Mouse (Mus musculus): ENCODE data around the gene Gtf2f2. TPM values are rescaled to one million over a fixed set of nuclear protein-coding genes. Genes with fewer than 3 reads are reported as not detected.
A peak's percentile ranks its signal among the peaks of the same experiment; 100 is the strongest.

The Gtf2f2 gene
- polyA plus RNA-seq, 1 experiment from 2014 or later, result 49.6 TPM

GRCm38 (mm10) chr14:75906931-75907330 lies 103.7 kb downstream of the Gtf2f2 start:
- Histone ChIP-seq H3K9me3 (ENCODE audit: control insufficient read depth, low read length) (no peaks in the 10 kb centered on the region), H3K36me3 (ENCODE audit: control insufficient read depth, insufficient read depth) (peaks cover 4% of the 10 kb centered on the region; the same call in 1 of the 2 replicates), H3K27me3 (replicated peaks; ENCODE audit: control insufficient read depth, insufficient read depth, low read length) (no peaks in the 10 kb centered on the region), H3K4me3 (replicated peaks; ENCODE audit: low read length) (no peak overlapping the region), H3K4me2 (ENCODE audit: low read length) (no peak overlapping the region), H3K4me1 (replicated peaks; ENCODE audit: control insufficient read depth, insufficient read depth, low read length) (no peaks in the 10 kb centered on the region), H3K27ac (ENCODE audit: low read length) (no peak overlapping the region), H3K9ac (replicated peaks; ENCODE audit: low read depth, low read length) (no peak overlapping the region)
- ATAC-seq, result no peak
- WGBS, result 77% methylated on average over 8 of the region's 8 CpGs

- H3K4me3 ChIP-seq (replicated peaks; ENCODE audit: low read length), result no peak overlapping the region
- H3K27ac ChIP-seq (ENCODE audit: low read length), result no peak overlapping the region
- H3K9ac ChIP-seq (replicated peaks; ENCODE audit: low read depth, low read length), result no peak overlapping the region
- no peaks in the 10 kb centered on the region for H3K9me3 ChIP-seq (ENCODE audit: control insufficient read depth, low read length)
- no peaks in the 10 kb centered on the region for H3K27me3 ChIP-seq (replicated peaks; ENCODE audit: control insufficient read depth, insufficient read depth, low read length)
- no peak for ATAC-seq
- H3K4me2 ChIP-seq (ENCODE audit: low read length), result no peak overlapping the region
- H3K36me3 ChIP-seq (ENCODE audit: control insufficient read depth, insufficient read depth), result peaks cover 4% of the 10 kb centered on the region; the same call in 1 of the 2 replicates
- 97% methylated on average over 3 of the region's 3 CpGs for WGBS
- peaks cover 11% of the 10 kb centered on the region for H3K4me1 ChIP-seq (replicated peaks; ENCODE audit: control insufficient read depth, insufficient read depth, low read length)
These were observed 105.7 kb downstream of the Gtf2f2 start for GRCm38 (mm10) chr14:75904972-75905371.

- Histone ChIP-seq H3K4me3 (replicated peaks; ENCODE audit: low read length) (no peak overlapping the region), H3K27me3 (replicated peaks; ENCODE audit: control insufficient read depth, insufficient read depth, low read length) (no peaks in the 10 kb centered on the region), H3K36me3 (ENCODE audit: control insufficient read depth, insufficient read depth) (peaks cover 4% of the 10 kb centered on the region; the same call in 1 of the 2 replicates), H3K27ac (ENCODE audit: low read length) (no peak overlapping the region), H3K4me2 (ENCODE audit: low read length) (no peak overlapping the region), H3K9me3 (ENCODE audit: control insufficient read depth, low read length) (no peaks in the 10 kb centered on the region), H3K9ac (replicated peaks; ENCODE audit: low read depth, low read length) (no peak overlapping the region), H3K4me1 (replicated peaks; ENCODE audit: control insufficient read depth, insufficient read depth, low read length) (peaks cover 14% of the 10 kb centered on the region)
- no peak for ATAC-seq
- 92% methylated on average over 3 of the region's 3 CpGs for WGBS
These were observed 107.5 kb downstream of the Gtf2f2 start for GRCm38 (mm10) chr14:75903131-75903530.

- Histone ChIP-seq H3K4me1 (replicated peaks; ENCODE audit: control insufficient read depth, insufficient read depth, low read length) (peaks cover 14% of the 10 kb centered on the region), H3K4me2 (ENCODE audit: low read length) (no peak overlapping the region), H3K9ac (replicated peaks; ENCODE audit: low read depth, low read length) (no peak overlapping the region), H3K27ac (ENCODE audit: low read length) (no peak overlapping the region), H3K9me3 (ENCODE audit: control insufficient read depth, low read length) (no peaks in the 10 kb centered on the region), H3K4me3 (replicated peaks; ENCODE audit: low read length) (no peak overlapping the region), H3K27me3 (replicated peaks; ENCODE audit: control insufficient read depth, insufficient read depth, low read length) (no peaks in the 10 kb centered on the region), H3K36me3 (ENCODE audit: control insufficient read depth, insufficient read depth) (peaks cover 4% of the 10 kb centered on the region; the same call in 1 of the 2 replicates)
- WGBS, result 90% methylated on average over 2 of the region's 2 CpGs
- ATAC-seq, result no peak
These were observed 108.7 kb downstream of the Gtf2f2 start for GRCm38 (mm10) chr14:75902013-75902412.

DNA sequence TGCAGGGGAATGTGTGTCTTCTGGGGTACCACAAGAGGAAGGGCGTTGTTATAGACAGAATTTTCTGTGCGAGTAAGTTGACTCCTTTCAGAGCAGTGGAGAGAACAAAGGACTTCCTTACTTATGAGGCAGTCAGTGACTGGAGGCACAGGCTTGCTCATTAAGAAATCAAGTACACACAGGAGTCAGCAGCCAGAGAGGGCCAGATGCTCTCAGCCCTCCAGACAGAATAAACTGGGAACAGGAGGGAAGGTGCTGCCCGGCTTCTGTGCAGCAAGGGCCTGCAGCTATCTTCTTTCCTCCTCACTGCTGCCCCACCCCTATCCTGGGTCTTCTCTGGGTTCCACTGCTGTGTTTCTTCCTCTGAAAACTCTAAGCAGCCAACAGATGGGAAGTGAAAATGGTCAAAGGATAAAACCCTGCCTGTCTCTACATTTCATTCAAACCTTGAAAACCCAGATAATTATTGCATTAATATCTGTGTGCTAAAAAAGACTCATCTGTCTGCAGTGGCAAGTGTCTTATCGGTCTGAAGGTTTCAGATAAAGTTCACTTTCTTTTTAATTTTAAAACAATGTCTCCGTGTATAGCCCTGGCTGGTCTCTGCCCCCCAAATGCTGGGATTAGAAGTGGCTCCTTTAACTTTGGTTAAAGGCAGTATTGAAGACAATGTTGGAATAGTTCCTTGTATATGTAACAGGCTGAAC lies 109.7 kb downstream of the Gtf2f2 start:
- no peaks in the 10 kb centered on the region for H3K9me3 ChIP-seq (ENCODE audit: control insufficient read depth, low read length)
- peaks cover 14% of the 10 kb centered on the region for H3K4me1 ChIP-seq (replicated peaks; ENCODE audit: control insufficient read depth, insufficient read depth, low read length)
- H3K4me2 ChIP-seq (ENCODE audit: low read length), result no peak overlapping the region
- WGBS, result 33% methylated on average over 5 of the region's 5 CpGs
- H3K36me3 ChIP-seq (ENCODE audit: control insufficient read depth, insufficient read depth), result no peaks in the 10 kb centered on the region
- H3K27me3 ChIP-seq (replicated peaks; ENCODE audit: control insufficient read depth, insufficient read depth, low read length), result no peaks in the 10 kb centered on the region
- peak; percentile 88 for ATAC-seq
- peak overlapping the region; percentile 31; the same call in 1 of the 2 replicates for H3K9ac ChIP-seq (replicated peaks; ENCODE audit: low read depth, low read length)
- H3K27ac ChIP-seq (ENCODE audit: low read length), result peak overlapping the region; percentile 91
- H3K4me3 ChIP-seq (replicated peaks; ENCODE audit: low read length), result no peak overlapping the region

DNA sequence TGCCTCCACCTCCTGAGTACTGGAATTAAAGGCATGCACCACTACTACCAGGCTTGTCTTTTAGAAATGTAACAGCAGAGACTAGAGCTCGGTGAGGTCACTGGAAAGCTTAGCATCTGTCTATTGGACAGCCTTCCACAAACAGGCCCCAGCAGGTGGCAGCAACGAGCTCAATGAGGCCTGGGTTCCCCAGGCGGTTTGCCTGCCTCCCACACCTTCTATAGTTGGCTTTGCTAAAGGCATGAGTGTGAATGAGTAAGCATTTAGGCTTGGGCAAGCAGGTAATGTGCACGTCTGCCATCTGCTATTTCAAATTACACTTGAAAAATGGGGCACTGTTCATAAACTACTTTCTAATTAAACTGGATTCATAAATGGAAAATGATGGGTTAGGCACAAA lies 111.1 kb downstream of the Gtf2f2 start:
- no peaks in the 10 kb centered on the region for H3K9me3 ChIP-seq (ENCODE audit: control insufficient read depth, low read length)
- H3K4me2 ChIP-seq (ENCODE audit: low read length), result no peak overlapping the region
- peaks cover 14% of the 10 kb centered on the region for H3K4me1 ChIP-seq (replicated peaks; ENCODE audit: control insufficient read depth, insufficient read depth, low read length)
- no peak overlapping the region for H3K9ac ChIP-seq (replicated peaks; ENCODE audit: low read depth, low read length)
- peak overlapping the region; percentile 91 for H3K27ac ChIP-seq (ENCODE audit: low read length)
- no peaks in the 10 kb centered on the region for H3K36me3 ChIP-seq (ENCODE audit: control insufficient read depth, insufficient read depth)
- WGBS, result 11% methylated on average over 4 of the region's 4 CpGs
- no peaks in the 10 kb centered on the region for H3K27me3 ChIP-seq (replicated peaks; ENCODE audit: control insufficient read depth, insufficient read depth, low read length)
- ATAC-seq, result peak; percentile 76
- H3K4me3 ChIP-seq (replicated peaks; ENCODE audit: low read length), result no peak overlapping the region

DNA sequence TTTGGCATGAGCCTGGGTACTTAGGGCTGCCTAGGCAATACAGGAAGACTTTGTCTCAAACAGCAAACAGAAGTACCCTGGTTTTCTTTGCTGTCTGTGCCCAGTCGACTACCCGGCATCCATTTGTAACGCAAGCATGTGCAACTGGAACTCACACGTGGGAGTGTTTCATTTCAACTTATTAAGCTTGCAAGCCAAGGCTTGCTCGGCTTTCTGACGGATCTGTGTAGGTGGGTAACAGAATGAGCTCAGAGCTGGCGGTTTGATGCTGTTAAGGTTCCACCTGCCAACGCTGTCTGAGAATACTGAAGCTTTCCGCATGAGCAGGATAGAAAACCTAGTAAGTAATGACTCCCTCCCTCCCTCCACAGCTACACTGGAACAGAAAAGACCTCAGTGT lies 118.5 kb downstream of the Gtf2f2 start:
- H3K9ac ChIP-seq (replicated peaks; ENCODE audit: low read depth, low read length), result no peak overlapping the region
- peak; percentile 77 for ATAC-seq
- no peak overlapping the region for H3K4me2 ChIP-seq (ENCODE audit: low read length)
- no peaks in the 10 kb centered on the region for H3K36me3 ChIP-seq (ENCODE audit: control insufficient read depth, insufficient read depth)
- no peak overlapping the region for H3K4me3 ChIP-seq (replicated peaks; ENCODE audit: low read length)
- 73% methylated on average over 9 of the region's 9 CpGs for WGBS
- no peaks in the 10 kb centered on the region for H3K9me3 ChIP-seq (ENCODE audit: control insufficient read depth, low read length)
- no peaks in the 10 kb centered on the region for H3K27me3 ChIP-seq (replicated peaks; ENCODE audit: control insufficient read depth, insufficient read depth, low read length)
- H3K4me1 ChIP-seq (replicated peaks; ENCODE audit: control insufficient read depth, insufficient read depth, low read length), result no peaks in the 10 kb centered on the region
- peak overlapping the region; percentile 35 for H3K27ac ChIP-seq (ENCODE audit: low read length)

GRCm38 (mm10) chr14:75883873-75884272 lies 126.8 kb downstream of the Gtf2f2 start:
- H3K27me3 ChIP-seq (replicated peaks; ENCODE audit: control insufficient read depth, insufficient read depth, low read length), result no peaks in the 10 kb centered on the region
- no peak overlapping the region for H3K4me2 ChIP-seq (ENCODE audit: low read length)
- H3K9ac ChIP-seq (replicated peaks; ENCODE audit: low read depth, low read length), result no peak overlapping the region
- H3K27ac ChIP-seq (ENCODE audit: low read length), result no peak overlapping the region
- no peaks in the 10 kb centered on the region for H3K36me3 ChIP-seq (ENCODE audit: control insufficient read depth, insufficient read depth)
- no peak for ATAC-seq
- WGBS, result 88% methylated on average over 5 of the region's 5 CpGs
- H3K4me3 ChIP-seq (replicated peaks; ENCODE audit: low read length), result no peak overlapping the region
- peaks cover 10% of the 10 kb centered on the region for H3K4me1 ChIP-seq (replicated peaks; ENCODE audit: control insufficient read depth, insufficient read depth, low read length)
- no peaks in the 10 kb centered on the region for H3K9me3 ChIP-seq (ENCODE audit: control insufficient read depth, low read length)

DNA sequence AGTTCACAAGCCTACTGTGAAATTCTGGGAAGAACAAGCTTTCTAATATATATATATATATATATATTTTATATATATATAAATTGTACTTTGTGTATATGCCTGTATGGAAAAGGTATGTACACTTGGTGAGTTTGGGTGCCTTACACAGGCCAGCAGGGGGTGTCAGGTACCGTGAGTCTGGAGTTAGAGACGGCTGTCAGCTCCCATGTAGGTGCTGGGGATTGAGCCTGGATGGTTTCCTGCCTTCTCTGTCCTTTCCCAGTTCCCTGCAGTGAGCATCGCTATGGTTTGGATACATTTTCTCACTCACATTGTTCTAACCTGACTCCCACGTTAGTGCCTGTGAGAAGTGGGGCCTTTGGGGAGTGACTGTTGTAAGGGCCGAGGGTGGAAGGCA lies 127.3 kb downstream of the Gtf2f2 start:
- no peak for ATAC-seq
- Histone ChIP-seq H3K27me3 (replicated peaks; ENCODE audit: control insufficient read depth, insufficient read depth, low read length) (no peaks in the 10 kb centered on the region), H3K4me1 (replicated peaks; ENCODE audit: control insufficient read depth, insufficient read depth, low read length) (peaks cover 10% of the 10 kb centered on the region), H3K36me3 (ENCODE audit: control insufficient read depth, insufficient read depth) (no peaks in the 10 kb centered on the region), H3K9me3 (ENCODE audit: control insufficient read depth, low read length) (no peaks in the 10 kb centered on the region), H3K9ac (replicated peaks; ENCODE audit: low read depth, low read length) (no peak overlapping the region), H3K4me2 (ENCODE audit: low read length) (no peak overlapping the region), H3K27ac (ENCODE audit: low read length) (no peak overlapping the region), H3K4me3 (replicated peaks; ENCODE audit: low read length) (no peak overlapping the region)
- WGBS, result 68% methylated on average over 5 of the region's 5 CpGs
